Mouse (Mus musculus) intestine, embryonic 15.5 days (tissue): ENCODE measurements around the gene 1110017D15Rik. TPM values are rescaled to one million over a fixed set of nuclear protein-coding genes. Genes with fewer than 3 reads are reported as not detected.

Experiments
- ATAC-seq: fragments of 200-750 bp; cut with Nextera tagmentation; 2 replicates; pipeline ENCODE4 v1.8.0; 2017; ENCODE audit warnings: moderate TSS enrichment, moderate library complexity
- H3K27ac ChIP-seq: fragments of 300-500 bp; sonication (generic); 2 replicates; pipeline ENCODE4 v1.5.1; 2015; ENCODE audit warnings: mild to moderate bottlenecking, inconsistent platforms
- H3K27me3 ChIP-seq: fragments of 300-500 bp; sonication (generic); replicated peaks from 2 replicates; pipeline ENCODE4 v1.6.1; 2015; ENCODE audit warnings: inconsistent platforms
- H3K36me3 ChIP-seq: fragments of 300-500 bp; sonication (generic); 2 replicates; pipeline ENCODE4 v1.6.1; 2015; ENCODE audit warnings: inconsistent platforms
- H3K4me1 ChIP-seq: fragments of 300-500 bp; sonication (generic); replicated peaks from 2 replicates; pipeline ENCODE4 v1.6.1; 2015; ENCODE audit warnings: inconsistent platforms
- H3K4me2 ChIP-seq: fragments of 300-500 bp; sonication (generic); replicated peaks from 2 replicates; pipeline ENCODE4 v1.6.1; 2015; ENCODE audit warnings: mild to moderate bottlenecking, inconsistent platforms
- H3K4me3 ChIP-seq: fragments of 300-500 bp; sonication (generic); replicated peaks from 2 replicates; pipeline ENCODE4 v1.5.1; 2015; ENCODE audit warnings: inconsistent platforms
- H3K9ac ChIP-seq: fragments of 300-500 bp; sonication (generic); 2 replicates; pipeline ENCODE4 v1.6.1; 2015; ENCODE audit warnings: inconsistent platforms
- H3K9me3 ChIP-seq: fragments of 300-500 bp; sonication (generic); 2 replicates; pipeline ENCODE4 v1.6.1; 2016; ENCODE audit warnings: inconsistent platforms
- whole genome bisulfite sequencing: fragments of 180-500 bp; shearing (Covaris S2); methylation state at CpG from one replicate; pipeline ENCODE4 v1.1.7; 2015; 5-methylcytosine and 5-hydroxymethylcytosine counted together
- polyA plus RNA-seq: library from polyadenylated mRNA; unstranded; fragments of >200 nt; fragmentation: Nextera tagmentation; extraction: Ambion mirVana; gene quantifications from 2 replicates; pipeline ENCODE4 v1.2.1, GENCODE M21; 2015

1110017D15Rik gene
- polyA plus RNA-seq, 1 experiment from 2014 or later, result 0.55 TPM

GRCm38 (mm10) chr4:41527996-41528395 lies 10.9 kb upstream of the 1110017D15Rik start:
- ATAC-seq, result no peak
- Histone ChIP-seq H3K9me3 (no peaks in the 10 kb centered on the region), H3K36me3 (no peaks in the 10 kb centered on the region), H3K4me2 (no peak overlapping the region), H3K9ac (no peak overlapping the region), H3K4me1 (no peaks in the 10 kb centered on the region), H3K4me3 (no peak overlapping the region), H3K27me3 (no peaks in the 10 kb centered on the region), H3K27ac (no peak overlapping the region)
- 37% methylated on average over 8 of the region's 8 CpGs for WGBS

DNA sequence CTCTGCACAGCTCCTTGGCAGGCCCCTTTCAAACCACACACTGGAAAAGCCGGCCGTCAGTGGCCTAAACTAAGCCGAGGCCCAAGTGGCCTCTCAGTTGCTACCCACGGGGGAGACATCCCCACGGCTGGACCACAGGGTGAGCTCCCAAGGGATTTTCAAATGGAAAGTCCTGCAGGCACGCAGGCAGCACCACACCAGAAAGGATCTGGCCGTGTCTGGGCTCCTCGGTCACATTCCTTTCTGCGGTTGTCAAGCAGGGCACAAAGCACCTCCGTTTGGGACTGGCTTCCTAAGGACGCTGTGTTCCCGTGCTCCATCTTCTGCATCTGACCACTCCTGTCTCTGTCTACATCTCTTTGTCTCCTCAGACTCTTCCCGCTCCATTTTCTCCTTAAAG lies 9.9 kb upstream of the 1110017D15Rik start:
- H3K9ac ChIP-seq, result no peak overlapping the region; the same call in 1 of the 2 replicates
- no peaks in the 10 kb centered on the region for H3K9me3 ChIP-seq
- no peaks in the 10 kb centered on the region for H3K4me1 ChIP-seq
- no peaks in the 10 kb centered on the region for H3K27me3 ChIP-seq
- no peak overlapping the region for H3K4me2 ChIP-seq
- H3K36me3 ChIP-seq, result no peaks in the 10 kb centered on the region
- WGBS, result 51% methylated on average over 13 of the region's 13 CpGs
- H3K27ac ChIP-seq, result no peak overlapping the region
- ATAC-seq, result no peak
- no peak overlapping the region for H3K4me3 ChIP-seq

GRCm38 (mm10) chr4:41526553-41526952 lies 9.4 kb upstream of the 1110017D15Rik start:
- 62% methylated on average over 7 of the region's 7 CpGs for WGBS
- H3K27ac ChIP-seq, result no peak overlapping the region
- H3K4me2 ChIP-seq, result no peak overlapping the region
- no peak for ATAC-seq
- no peaks in the 10 kb centered on the region for H3K36me3 ChIP-seq
- no peaks in the 10 kb centered on the region for H3K27me3 ChIP-seq
- H3K4me3 ChIP-seq, result no peak overlapping the region
- no peaks in the 10 kb centered on the region for H3K4me1 ChIP-seq
- H3K9me3 ChIP-seq, result no peaks in the 10 kb centered on the region
- H3K9ac ChIP-seq, result no peak overlapping the region; the same call in 1 of the 2 replicates

GRCm38 (mm10) chr4:41524829-41525228 lies 7.7 kb upstream of the 1110017D15Rik start:
- no peaks in the 10 kb centered on the region for H3K36me3 ChIP-seq
- no peaks in the 10 kb centered on the region for H3K9me3 ChIP-seq
- no peak overlapping the region for H3K27ac ChIP-seq
- peaks cover 3% of the 10 kb centered on the region; the same call in 1 of the 2 replicates for H3K4me1 ChIP-seq
- ATAC-seq, result peak; percentile 72
- H3K4me2 ChIP-seq, result no peak overlapping the region
- no peak overlapping the region for H3K9ac ChIP-seq
- WGBS, result 54% methylated on average over 9 of the region's 9 CpGs
- no peaks in the 10 kb centered on the region for H3K27me3 ChIP-seq
- no peak overlapping the region for H3K4me3 ChIP-seq

DNA sequence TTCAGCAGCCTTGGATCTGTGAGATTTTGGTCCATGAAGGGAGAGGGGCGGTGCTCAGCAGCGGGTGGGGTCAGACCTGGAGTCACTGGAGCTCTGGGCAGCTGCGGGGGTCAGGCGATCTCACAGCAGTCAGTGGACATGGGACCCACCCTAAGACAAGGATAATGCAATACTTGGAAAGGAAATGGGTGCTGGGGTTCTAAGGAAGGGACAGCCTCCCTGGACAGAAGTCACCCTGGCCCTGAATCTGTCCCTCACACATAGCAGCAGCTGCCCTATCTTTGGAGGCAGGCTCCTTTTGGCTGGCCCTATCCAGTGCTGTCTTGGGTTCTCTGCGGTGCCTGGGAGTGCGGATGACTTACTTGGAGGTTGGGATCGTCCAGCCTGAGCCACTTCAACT lies 6.7 kb upstream of the 1110017D15Rik start:
- 84% methylated on average over 7 of the region's 7 CpGs for WGBS
- no peak for ATAC-seq
- H3K27me3 ChIP-seq, result no peaks in the 10 kb centered on the region
- H3K27ac ChIP-seq, result no peak overlapping the region
- H3K9ac ChIP-seq, result no peak overlapping the region
- H3K4me2 ChIP-seq, result no peak overlapping the region
- H3K4me1 ChIP-seq, result peaks cover 6% of the 10 kb centered on the region; the same call in 1 of the 2 replicates
- no peak overlapping the region for H3K4me3 ChIP-seq
- H3K9me3 ChIP-seq, result no peaks in the 10 kb centered on the region
- no peaks in the 10 kb centered on the region for H3K36me3 ChIP-seq

DNA sequence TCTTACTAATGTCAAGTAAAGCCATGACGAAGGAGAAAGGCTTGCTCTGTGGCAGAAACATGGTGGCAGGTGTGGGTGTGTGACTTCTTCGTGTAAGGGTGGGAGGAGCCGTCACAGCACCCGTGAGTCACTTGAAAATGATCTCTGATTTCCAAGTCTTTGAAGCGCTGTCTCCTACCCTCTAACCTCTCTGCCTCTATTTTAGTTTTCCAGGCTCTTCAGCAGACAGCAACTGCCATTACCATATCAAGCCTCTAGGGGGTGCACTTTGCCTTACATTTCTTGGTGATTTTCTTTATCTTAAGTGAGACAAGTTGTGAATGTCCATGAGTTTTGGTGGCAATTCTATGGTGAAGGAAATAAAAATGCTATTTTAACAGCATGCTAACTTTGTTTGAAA lies 5.7 kb upstream of the 1110017D15Rik start:
- Histone ChIP-seq H3K4me3 (no peak overlapping the region), H3K4me2 (no peak overlapping the region), H3K9ac (no peak overlapping the region), H3K27ac (no peak overlapping the region), H3K36me3 (no peaks in the 10 kb centered on the region), H3K4me1 (peaks cover 6% of the 10 kb centered on the region; the same call in 1 of the 2 replicates), H3K27me3 (no peaks in the 10 kb centered on the region), H3K9me3 (no peaks in the 10 kb centered on the region)
- 52% methylated on average over 5 of the region's 5 CpGs for WGBS
- ATAC-seq, result no peak

DNA sequence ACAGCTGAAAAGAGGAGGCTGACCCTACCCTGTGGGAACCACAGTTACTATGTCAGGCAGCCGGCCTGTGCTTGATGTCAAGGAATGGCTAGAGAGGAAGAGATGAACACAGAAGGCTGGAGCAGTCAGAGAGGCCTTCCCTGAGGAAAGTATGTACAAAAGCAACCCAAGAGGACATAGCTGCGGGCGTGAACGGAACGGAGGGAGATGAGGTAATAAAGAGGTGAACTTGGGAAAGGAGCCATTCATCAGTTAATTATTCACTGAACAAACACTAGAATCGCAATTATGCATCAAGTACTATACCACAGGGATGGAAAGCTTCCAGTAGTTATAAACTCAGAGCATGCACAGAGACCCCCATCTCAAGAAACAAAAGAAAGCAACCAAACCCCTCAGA lies 5.0 kb upstream of the 1110017D15Rik start:
- Histone ChIP-seq H3K9ac (no peak overlapping the region), H3K4me3 (no peak overlapping the region), H3K27me3 (no peaks in the 10 kb centered on the region), H3K4me2 (no peak overlapping the region), H3K27ac (no peak overlapping the region), H3K9me3 (no peaks in the 10 kb centered on the region), H3K4me1 (peaks cover 6% of the 10 kb centered on the region; the same call in 1 of the 2 replicates), H3K36me3 (no peaks in the 10 kb centered on the region)
- ATAC-seq, result peak; percentile 16; the same call in 1 of the 2 replicates
- 61% methylated on average over 6 of the region's 6 CpGs for WGBS

DNA sequence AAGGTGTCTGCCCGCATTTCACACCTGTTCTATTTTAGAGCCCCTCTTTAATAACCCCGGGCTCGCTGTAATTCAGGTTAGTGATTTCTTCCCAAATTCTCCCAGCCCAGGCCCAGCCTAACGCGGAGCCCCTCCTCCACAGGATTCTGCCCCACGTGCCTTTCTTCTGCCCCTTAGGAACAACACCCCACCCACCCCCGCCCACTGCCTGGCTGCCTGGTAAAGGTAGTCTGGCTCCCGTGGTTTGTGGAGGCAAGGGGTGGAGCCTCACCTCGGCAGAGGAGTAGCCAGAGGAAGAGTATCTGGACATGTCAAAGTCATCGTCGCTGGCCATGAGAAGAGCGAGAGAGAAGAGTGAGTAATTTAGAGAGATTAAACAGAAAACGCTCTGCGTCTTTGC lies 3.5 kb upstream of the 1110017D15Rik start:
- H3K4me3 ChIP-seq, result no peak overlapping the region
- no peaks in the 10 kb centered on the region for H3K27me3 ChIP-seq
- no peak overlapping the region for H3K4me2 ChIP-seq
- no peak for ATAC-seq
- 28% methylated on average over 14 of the region's 14 CpGs for WGBS
- H3K36me3 ChIP-seq, result no peaks in the 10 kb centered on the region
- H3K9me3 ChIP-seq, result no peaks in the 10 kb centered on the region
- no peak overlapping the region for H3K27ac ChIP-seq
- H3K9ac ChIP-seq, result no peak overlapping the region
- peaks cover 6% of the 10 kb centered on the region; the same call in 1 of the 2 replicates for H3K4me1 ChIP-seq

DNA sequence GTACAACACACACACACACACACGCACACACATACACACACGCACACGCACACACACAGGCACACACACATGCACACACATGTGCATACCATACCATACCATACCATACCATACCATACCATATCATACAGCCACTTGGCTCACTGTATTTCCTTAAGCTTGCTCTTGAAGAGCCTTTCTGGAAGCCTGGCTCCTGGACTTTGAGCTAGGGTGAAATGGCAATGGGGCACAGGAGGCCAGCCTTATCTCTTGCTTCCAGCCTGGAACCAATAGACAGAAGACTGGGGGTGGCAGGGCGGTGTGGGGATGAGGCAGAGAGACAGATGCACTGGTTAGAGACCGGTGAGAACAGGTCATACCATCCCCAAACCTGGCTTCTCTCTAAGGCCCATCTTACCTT lies 2.1 kb upstream of the 1110017D15Rik start:
- Histone ChIP-seq H3K9me3 (no peaks in the 10 kb centered on the region), H3K4me2 (0 out of 2 replicates have a peak overlapping the region, but pooled peaks have one; percentile 6), H3K4me3 (no peak overlapping the region), H3K4me1 (peaks cover 6% of the 10 kb centered on the region; the same call in 1 of the 2 replicates), H3K27me3 (no peaks in the 10 kb centered on the region), H3K27ac (no peak overlapping the region), H3K36me3 (no peaks in the 10 kb centered on the region), H3K9ac (no peak overlapping the region)
- ATAC-seq, result peak; percentile 64
- WGBS, result 98% methylated on average over 5 of the region's 5 CpGs

- Histone ChIP-seq H3K27ac (no peak overlapping the region), H3K4me1 (peaks cover 6% of the 10 kb centered on the region; the same call in 1 of the 2 replicates), H3K9me3 (no peaks in the 10 kb centered on the region), H3K4me3 (no peak overlapping the region), H3K27me3 (no peaks in the 10 kb centered on the region), H3K36me3 (no peaks in the 10 kb centered on the region), H3K9ac (no peak overlapping the region), H3K4me2 (no peak overlapping the region)
- WGBS, result 72% methylated on average over 7 of the region's 7 CpGs
- ATAC-seq, result no peak
Measured at GRCm38 (mm10) chr4:41518349-41518748, 1.2 kb upstream of the 1110017D15Rik start.

GRCm38 (mm10) chr4:41513714-41514113 lies 3.4 kb downstream of the 1110017D15Rik start:
- no peaks in the 10 kb centered on the region for H3K4me1 ChIP-seq
- no peak overlapping the region for H3K9ac ChIP-seq
- H3K4me3 ChIP-seq, result no peak overlapping the region
- no peak overlapping the region for H3K4me2 ChIP-seq
- H3K27me3 ChIP-seq, result no peaks in the 10 kb centered on the region; the same call in 1 of the 2 replicates
- ATAC-seq, result no peak
- 22% methylated on average over 8 of the region's 8 CpGs for WGBS
- no peaks in the 10 kb centered on the region for H3K36me3 ChIP-seq
- no peak overlapping the region for H3K27ac ChIP-seq
- no peaks in the 10 kb centered on the region for H3K9me3 ChIP-seq

DNA sequence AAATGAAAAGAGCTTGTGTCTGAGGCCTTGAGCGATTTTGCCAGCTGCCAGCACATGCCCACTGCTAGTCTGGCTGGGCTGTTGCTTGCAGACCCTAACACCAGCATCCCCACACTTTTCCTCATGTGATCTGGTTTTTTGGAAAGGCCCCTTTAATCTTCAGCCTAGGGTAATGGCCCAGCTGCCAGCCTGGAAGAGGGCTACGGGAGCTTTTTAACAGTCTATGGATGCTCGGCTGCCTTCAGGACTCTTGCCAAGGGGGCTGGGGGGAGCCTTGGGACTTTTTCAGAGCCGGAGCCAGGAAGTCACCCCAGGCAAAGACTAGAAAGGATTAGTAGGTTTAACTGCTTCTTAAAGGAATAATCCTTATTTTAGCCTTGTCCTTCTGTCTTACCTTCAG lies 3.8 kb downstream of the 1110017D15Rik start:
- Histone ChIP-seq H3K9ac (no peak overlapping the region), H3K27ac (no peak overlapping the region), H3K36me3 (no peaks in the 10 kb centered on the region), H3K9me3 (no peaks in the 10 kb centered on the region), H3K4me2 (no peak overlapping the region), H3K4me1 (no peaks in the 10 kb centered on the region), H3K27me3 (no peaks in the 10 kb centered on the region; the same call in 1 of the 2 replicates), H3K4me3 (no peak overlapping the region)
- ATAC-seq, result no peak
- 40% methylated on average over 4 of the region's 4 CpGs for WGBS

- Histone ChIP-seq H3K4me1 (peaks cover 8% of the 10 kb centered on the region; the same call in 1 of the 2 replicates), H3K9ac (no peak overlapping the region), H3K36me3 (no peaks in the 10 kb centered on the region), H3K27me3 (no peaks in the 10 kb centered on the region; the same call in 1 of the 2 replicates), H3K4me2 (peak overlapping the region; percentile 95; the same call in 1 of the 2 replicates), H3K27ac (no peak overlapping the region), H3K4me3 (no peak overlapping the region), H3K9me3 (no peaks in the 10 kb centered on the region)
- 56% methylated on average over 7 of the region's 7 CpGs for WGBS
- ATAC-seq, result no peak
Measured at GRCm38 (mm10) chr4:41507998-41508397, 9.1 kb downstream of the 1110017D15Rik start.
